Mouse (Mus musculus): ENCODE data around the gene Fgf11. TPM values are rescaled to one million over a fixed set of nuclear protein-coding genes. Genes with fewer than 3 reads are reported as not detected.
A peak's percentile ranks its signal among the peaks of the same experiment; 100 is the strongest.

The Fgf11 gene
- polyA plus RNA-seq, 1 experiment from 2014 or later = 0.55 TPM

DNA sequence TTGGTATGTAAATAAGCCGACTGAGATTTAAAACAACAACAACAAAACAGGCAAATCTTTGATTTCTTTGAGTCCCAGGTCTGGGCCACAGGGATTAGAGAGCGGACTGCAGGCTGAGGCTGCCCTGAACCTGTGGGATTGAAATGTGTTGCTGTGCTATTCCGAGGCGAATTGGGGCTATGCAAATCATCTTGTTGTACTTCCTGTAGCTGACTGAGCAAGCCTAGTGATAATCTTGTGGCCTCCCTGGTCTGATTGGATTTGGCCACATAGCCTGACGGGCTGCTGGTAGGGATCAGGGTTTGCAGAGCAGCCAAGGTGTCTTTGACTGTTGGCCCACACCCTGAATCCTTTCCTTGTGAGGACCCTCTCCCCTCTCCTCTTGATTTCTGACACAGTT, 26.7 kb downstream of the Fgf11 start:
- Histone ChIP-seq H3K4me1 (peaks cover 19% of the 10 kb centered on the region), H3K36me3 (0 out of 2 replicates have a peak, but pooled peaks cover 2% of the 10 kb centered on the region), H3K9me3 (replicated peaks) (no peaks in the 10 kb centered on the region), H3K27ac (no peak overlapping the region), H3K4me3 (no peak overlapping the region), H3K27me3 (ENCODE audit: low read depth, poor library complexity, severe bottlenecking) (peaks cover 59% of the 10 kb centered on the region)
- no peak for DNase-seq (ENCODE audit: low spot score)
- 69% methylated on average over 5 of the region's 5 CpGs for WGBS

DNA sequence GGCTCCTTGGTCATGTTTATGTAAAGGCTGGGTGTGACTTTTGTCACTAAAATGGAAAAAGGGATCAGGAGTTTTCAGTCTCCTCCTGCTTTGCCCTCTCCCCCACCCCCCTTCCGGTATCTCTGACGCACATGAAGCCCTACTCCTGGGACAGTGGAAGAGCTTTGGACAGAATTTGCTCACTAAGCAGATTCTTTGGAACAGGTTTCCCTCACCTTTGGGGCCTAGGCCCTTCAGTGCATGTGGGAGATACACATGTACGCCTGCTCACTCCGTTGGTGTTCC, 34.1 kb downstream of the Fgf11 start:
- H3K27me3 ChIP-seq (ENCODE audit: low read depth, poor library complexity, severe bottlenecking) = peaks cover 15% of the 10 kb centered on the region
- H3K9me3 ChIP-seq (replicated peaks) = no peaks in the 10 kb centered on the region
- H3K27ac ChIP-seq = no peak overlapping the region
- 65% methylated on average over 4 of the region's 4 CpGs for WGBS
- H3K4me1 ChIP-seq = peaks cover 36% of the 10 kb centered on the region
- 0 out of 2 replicates have a peak overlapping the region, but pooled peaks have one; percentile 1 for H3K4me3 ChIP-seq
- no peaks in the 10 kb centered on the region for H3K36me3 ChIP-seq
- DNase-seq (ENCODE audit: low spot score) = no peak

GRCm38 (mm10) chr11:69766872-69767624, 34.6 kb downstream of the Fgf11 start:
- Histone ChIP-seq H3K9me3 (replicated peaks) (no peaks in the 10 kb centered on the region), H3K27me3 (ENCODE audit: low read depth, poor library complexity, severe bottlenecking) (peaks cover 15% of the 10 kb centered on the region), H3K36me3 (no peaks in the 10 kb centered on the region), H3K4me3 (peak overlapping the region; percentile 85), H3K4me1 (peaks cover 36% of the 10 kb centered on the region), H3K27ac (no peak overlapping the region)
- DNase-seq (ENCODE audit: low spot score) = no peak
- 64% methylated on average over 13 of the region's 13 CpGs for WGBS

- under 1% methylated on average over 35 of the region's 37 CpGs for WGBS
- Histone ChIP-seq H3K27me3 (ENCODE audit: low read depth, poor library complexity, severe bottlenecking) (peaks cover 15% of the 10 kb centered on the region), H3K27ac (peak overlapping the region; percentile 93), H3K9me3 (replicated peaks) (no peaks in the 10 kb centered on the region), H3K4me1 (peaks cover 36% of the 10 kb centered on the region), H3K4me3 (peak overlapping the region; percentile 85), H3K36me3 (no peaks in the 10 kb centered on the region)
- peak; percentile 69 for DNase-seq (ENCODE audit: low spot score)
Observed at GRCm38 (mm10) chr11:69766126-69766609, 35.5 kb downstream of the Fgf11 start.

- peaks cover 15% of the 10 kb centered on the region for H3K27me3 ChIP-seq (ENCODE audit: low read depth, poor library complexity, severe bottlenecking)
- no peaks in the 10 kb centered on the region for H3K36me3 ChIP-seq
- peaks cover 41% of the 10 kb centered on the region for H3K4me1 ChIP-seq
- peak within 1 kb of the TSS; percentile 93 for H3K27ac ChIP-seq
- H3K4me3 ChIP-seq = peak within 1 kb of the TSS; percentile 85
- no peaks in the 10 kb centered on the region for H3K9me3 ChIP-seq (replicated peaks)
- peak; percentile 63 for DNase-seq (ENCODE audit: low spot score)
- WGBS = 25% methylated on average over 38 of the region's 55 CpGs
Observed at GRCm38 (mm10) chr11:69765221-69766125, 36.2 kb downstream of the Fgf11 start, which contains the start of gene Zbtb4. Gene Zbtb4, plus strand, starts transcription at chr11:69765912.

DNA sequence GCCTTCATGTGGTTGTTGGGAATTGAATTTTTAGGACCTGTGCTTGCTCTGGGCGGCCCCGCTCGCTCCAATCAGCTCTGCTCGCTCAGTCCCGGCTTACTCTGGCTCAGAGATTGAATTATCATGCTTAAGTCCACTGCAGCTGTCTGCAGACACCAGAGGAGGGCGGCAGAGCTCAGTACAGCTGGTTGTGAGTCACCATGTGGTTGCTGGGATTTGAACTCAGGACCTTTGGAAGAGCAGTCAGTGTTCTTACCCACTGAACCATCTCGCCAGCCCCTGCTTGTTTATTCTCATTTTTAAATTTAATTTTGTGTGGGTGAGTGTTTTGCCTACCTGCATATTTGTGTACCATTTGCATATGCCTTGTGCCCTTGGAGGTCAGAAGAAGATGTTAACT, 38.1 kb downstream of the Fgf11 start:
- H3K9me3 ChIP-seq (replicated peaks) = no peaks in the 10 kb centered on the region
- no peak overlapping the region for H3K4me3 ChIP-seq
- no peak for DNase-seq (ENCODE audit: low spot score)
- peaks cover 48% of the 10 kb centered on the region for H3K4me1 ChIP-seq
- WGBS = 69% methylated on average over 7 of the region's 7 CpGs
- H3K36me3 ChIP-seq = no peaks in the 10 kb centered on the region
- no peak overlapping the region for H3K27ac ChIP-seq
- peaks cover 15% of the 10 kb centered on the region for H3K27me3 ChIP-seq (ENCODE audit: low read depth, poor library complexity, severe bottlenecking)

DNA sequence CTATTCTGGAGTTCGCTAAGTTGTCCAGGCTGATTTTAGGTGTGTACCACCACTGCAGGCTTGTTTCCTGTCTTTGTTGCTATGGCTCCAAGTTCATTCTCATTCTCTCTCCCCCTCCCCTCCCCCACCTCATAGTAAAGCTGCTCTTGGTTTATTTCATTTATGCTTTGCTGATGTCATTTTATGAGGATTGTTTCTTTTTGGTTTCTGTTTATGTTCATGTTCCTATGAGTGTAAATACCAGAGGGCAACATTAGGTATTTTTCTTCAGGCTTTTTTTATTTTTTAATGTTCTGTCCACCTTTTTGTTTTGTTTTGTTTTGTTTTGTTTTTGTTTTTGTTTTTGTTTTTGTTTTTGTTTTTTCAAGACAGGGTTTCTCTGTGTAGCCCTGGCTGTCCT, 39.8 kb downstream of the Fgf11 start, which contains the start of gene Slc35g3:
Gene Slc35g3, minus strand, starts transcription at position 101 of the 400 bp plus-strand sequence.
- H3K27me3 ChIP-seq (ENCODE audit: low read depth, poor library complexity, severe bottlenecking) = peaks cover 1% of the 10 kb centered on the region; the same call in 1 of the 2 replicates
- H3K9me3 ChIP-seq (replicated peaks) = no peaks in the 10 kb centered on the region
- H3K36me3 ChIP-seq = no peaks in the 10 kb centered on the region
- H3K27ac ChIP-seq = peak within 1 kb of the TSS; percentile 97
- 85% methylated on average over 1 of the region's 1 CpGs for WGBS
- DNase-seq (ENCODE audit: low spot score) = no peak
- peak within 1 kb of the TSS; percentile 14; the same call in 1 of the 2 replicates for H3K4me3 ChIP-seq
- peaks cover 45% of the 10 kb centered on the region for H3K4me1 ChIP-seq

DNA sequence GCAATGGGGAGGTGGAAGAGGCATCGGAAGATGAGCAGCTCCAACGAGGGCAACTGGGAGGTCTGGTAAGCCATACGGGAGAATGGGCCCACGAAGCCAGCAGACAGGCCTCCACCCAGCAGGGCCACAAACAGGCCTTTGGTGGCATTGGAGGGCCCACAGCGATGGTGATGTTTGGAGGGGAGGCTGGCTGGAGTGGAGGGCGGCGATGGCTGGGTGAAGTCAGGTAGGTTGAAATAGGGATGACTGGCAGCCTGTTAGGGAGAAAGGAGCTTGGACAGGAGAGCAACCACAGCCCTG, 40.8 kb downstream of the Fgf11 start:
- H3K4me1 ChIP-seq = peaks cover 45% of the 10 kb centered on the region
- WGBS = 95% methylated on average over 7 of the region's 7 CpGs
- H3K9me3 ChIP-seq (replicated peaks) = no peaks in the 10 kb centered on the region
- DNase-seq (ENCODE audit: low spot score) = no peak
- H3K4me3 ChIP-seq = no peak overlapping the region
- 0 out of 2 replicates have a peak, but pooled peaks cover 3% of the 10 kb centered on the region for H3K36me3 ChIP-seq
- H3K27ac ChIP-seq = peak overlapping the region; percentile 97
- H3K27me3 ChIP-seq (ENCODE audit: low read depth, poor library complexity, severe bottlenecking) = no peaks in the 10 kb centered on the region

DNA sequence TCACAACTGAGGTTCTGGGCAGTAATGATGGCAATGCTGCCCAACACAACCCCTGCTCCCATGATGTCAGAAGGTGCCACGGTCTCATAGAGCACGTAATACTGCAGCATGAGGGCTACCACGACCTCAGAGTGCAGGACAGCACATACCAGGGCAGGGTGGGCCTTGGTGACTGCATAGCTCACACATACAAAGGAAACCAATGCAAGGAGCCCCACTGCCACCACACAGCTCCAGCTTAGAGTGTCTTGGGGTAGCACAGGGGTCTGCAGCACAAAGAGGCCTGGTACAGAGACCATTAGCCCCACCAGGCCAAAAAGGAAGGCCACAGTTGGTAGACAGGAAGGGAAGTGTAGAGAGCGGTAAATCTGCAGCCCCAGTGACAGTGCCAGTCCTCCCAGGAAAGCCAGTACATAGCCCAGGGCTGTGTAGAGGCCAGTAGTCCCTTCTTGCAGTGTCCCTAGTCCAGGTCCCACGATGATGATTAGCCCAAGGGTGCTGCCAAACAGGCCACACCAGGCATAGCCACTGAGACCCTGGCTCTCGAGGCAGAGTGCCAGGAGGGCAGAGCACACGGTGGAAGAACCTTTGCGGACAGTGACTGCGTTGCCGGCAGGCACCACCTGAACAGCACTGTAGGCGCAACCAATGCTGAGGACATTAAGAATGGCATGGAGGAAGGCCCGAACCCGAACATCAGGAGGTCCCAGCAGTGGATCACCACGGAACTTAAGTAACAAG, 41.3 kb downstream of the Fgf11 start:
- H3K4me3 ChIP-seq = peak overlapping the region; percentile 67
- no peaks in the 10 kb centered on the region for H3K9me3 ChIP-seq (replicated peaks)
- 0 out of 2 replicates have a peak, but pooled peaks cover 5% of the 10 kb centered on the region for H3K36me3 ChIP-seq
- H3K27me3 ChIP-seq (ENCODE audit: low read depth, poor library complexity, severe bottlenecking) = no peaks in the 10 kb centered on the region
- 84% methylated on average over 14 of the region's 14 CpGs for WGBS
- H3K4me1 ChIP-seq = peaks cover 45% of the 10 kb centered on the region
- peak overlapping the region; percentile 97 for H3K27ac ChIP-seq
- DNase-seq (ENCODE audit: low spot score) = no peak

DNA sequence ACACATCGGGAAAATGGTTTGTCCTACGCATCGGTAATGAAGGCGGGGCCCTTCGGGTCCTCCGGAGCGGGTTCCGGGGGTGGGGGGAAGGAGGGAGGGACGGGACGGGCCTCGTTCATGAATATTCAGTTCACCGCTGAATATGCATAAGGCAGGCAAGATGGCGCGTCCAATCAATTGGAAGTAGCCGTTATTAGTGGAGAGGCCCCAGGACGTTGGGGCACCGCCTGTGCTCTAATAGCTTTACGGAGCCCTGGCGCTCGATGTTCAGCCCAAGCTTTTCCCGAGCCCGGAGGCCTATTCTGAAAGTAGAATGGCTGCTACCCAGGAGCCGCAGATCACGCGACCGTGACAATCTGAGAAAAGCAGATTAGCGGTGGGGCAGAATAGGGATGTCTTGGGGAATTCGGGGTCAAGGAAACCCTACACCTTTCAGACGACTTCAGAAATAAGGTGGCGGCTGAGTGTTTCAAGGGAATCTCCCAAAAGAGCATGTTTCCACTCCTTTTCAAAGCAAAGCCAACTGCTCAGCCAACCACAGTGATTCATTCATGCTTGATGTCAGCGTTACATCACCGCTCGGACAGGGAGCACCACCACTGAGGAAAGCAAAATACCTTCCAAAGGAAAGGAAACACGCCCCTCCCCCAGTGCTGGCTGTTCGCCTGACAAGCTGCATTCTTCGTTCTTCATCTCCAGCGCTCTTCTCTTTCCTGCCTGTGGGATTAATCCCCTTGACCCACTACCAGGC, 42.5 kb downstream of the Fgf11 start:
- H3K27ac ChIP-seq = peak overlapping the region; percentile 97
- 0 out of 2 replicates have a peak, but pooled peaks cover 5% of the 10 kb centered on the region for H3K36me3 ChIP-seq
- H3K27me3 ChIP-seq (ENCODE audit: low read depth, poor library complexity, severe bottlenecking) = no peaks in the 10 kb centered on the region
- no peaks in the 10 kb centered on the region for H3K9me3 ChIP-seq (replicated peaks)
- peaks cover 47% of the 10 kb centered on the region for H3K4me1 ChIP-seq
- WGBS = under 1% methylated on average over 37 of the region's 37 CpGs
- H3K4me3 ChIP-seq = peak overlapping the region; percentile 67
- DNase-seq (ENCODE audit: low spot score) = peak; percentile 90

GRCm38 (mm10) chr11:69758478-69758970, 43.1 kb downstream of the Fgf11 start, which contains the start of gene Polr2a:
Gene Polr2a, minus strand, starts transcription at chr11:69758637.
- Histone ChIP-seq H3K4me3 (peak within 1 kb of the TSS; percentile 67), H3K36me3 (0 out of 2 replicates have a peak, but pooled peaks cover 5% of the 10 kb centered on the region), H3K27ac (peak within 1 kb of the TSS; percentile 97), H3K27me3 (ENCODE audit: low read depth, poor library complexity, severe bottlenecking) (no peaks in the 10 kb centered on the region), H3K4me1 (peaks cover 47% of the 10 kb centered on the region), H3K9me3 (replicated peaks) (no peaks in the 10 kb centered on the region)
- WGBS = under 1% methylated on average over 36 of the region's 36 CpGs
- DNase-seq (ENCODE audit: low spot score) = peak; percentile 100

All from limb, embryonic 10.5 days (tissue).